Mouse (Mus musculus) testis, adult 2 months (tissue): ENCODE measurements around the gene Calm2. TPM values are rescaled to one million over a fixed set of nuclear protein-coding genes. Genes with fewer than 3 reads are reported as not detected.

Experiments
- H3K27ac ChIP-seq: fragments of 200-500 bp; 2 replicates; pipeline ENCODE4 v1.5.1; 2012; ENCODE audit warnings: low read depth, low read length; ENCODE audit not compliant: control insufficient read depth, insufficient read depth
- H3K27me3 ChIP-seq: fragments of 200-500 bp; 2 replicates; pipeline ENCODE4 v1.6.1; 2012; ENCODE audit warnings: mild to moderate bottlenecking, low read length, moderate library complexity; ENCODE audit not compliant: control insufficient read depth, insufficient read depth
- H3K36me3 ChIP-seq: fragments of 200-500 bp; 2 replicates; pipeline ENCODE4 v1.6.1; 2012; ENCODE audit warnings: mild to moderate bottlenecking, low read length; ENCODE audit not compliant: control insufficient read depth, insufficient read depth
- H3K4me1 ChIP-seq: fragments of 200-500 bp; 2 replicates; pipeline ENCODE4 v1.6.1; 2012; ENCODE audit warnings: low read length; ENCODE audit not compliant: control insufficient read depth, insufficient read depth
- H3K4me3 ChIP-seq: fragments of 200-500 bp; 2 replicates; pipeline ENCODE4 v1.5.1; 2012; ENCODE audit warnings: low read depth, mild to moderate bottlenecking, low read length, moderate library complexity, mixed read lengths; ENCODE audit not compliant: control insufficient read depth
- CTCF ChIP-seq: fragments of 200-500 bp; IDR thresholded peaks from 2 replicates; pipeline ENCODE4 v1.5.1; 2012; ENCODE audit warnings: low read depth, mild to moderate bottlenecking, inconsistent platforms, low read length, moderate library complexity; ENCODE audit not compliant: control insufficient read depth, insufficient read depth, insufficient replicate concordance
- POLR2A ChIP-seq: fragments of 200-500 bp; IDR thresholded peaks from 2 replicates; pipeline ENCODE4 v1.6.1; 2012; ENCODE audit warnings: low read depth, mild to moderate bottlenecking, inconsistent platforms, low read length, moderate library complexity; ENCODE audit not compliant: control insufficient read depth
- polyA plus RNA-seq: library from polyadenylated mRNA; depleted of rRNA; stranded (reverse); fragments of >200 nt; gene quantifications from 2 replicates; pipeline ENCODE4 v1.2.3, GENCODE M21; 2012

Calm2 gene
- polyA plus RNA-seq, 1 experiment: 245 TPM

DNA sequence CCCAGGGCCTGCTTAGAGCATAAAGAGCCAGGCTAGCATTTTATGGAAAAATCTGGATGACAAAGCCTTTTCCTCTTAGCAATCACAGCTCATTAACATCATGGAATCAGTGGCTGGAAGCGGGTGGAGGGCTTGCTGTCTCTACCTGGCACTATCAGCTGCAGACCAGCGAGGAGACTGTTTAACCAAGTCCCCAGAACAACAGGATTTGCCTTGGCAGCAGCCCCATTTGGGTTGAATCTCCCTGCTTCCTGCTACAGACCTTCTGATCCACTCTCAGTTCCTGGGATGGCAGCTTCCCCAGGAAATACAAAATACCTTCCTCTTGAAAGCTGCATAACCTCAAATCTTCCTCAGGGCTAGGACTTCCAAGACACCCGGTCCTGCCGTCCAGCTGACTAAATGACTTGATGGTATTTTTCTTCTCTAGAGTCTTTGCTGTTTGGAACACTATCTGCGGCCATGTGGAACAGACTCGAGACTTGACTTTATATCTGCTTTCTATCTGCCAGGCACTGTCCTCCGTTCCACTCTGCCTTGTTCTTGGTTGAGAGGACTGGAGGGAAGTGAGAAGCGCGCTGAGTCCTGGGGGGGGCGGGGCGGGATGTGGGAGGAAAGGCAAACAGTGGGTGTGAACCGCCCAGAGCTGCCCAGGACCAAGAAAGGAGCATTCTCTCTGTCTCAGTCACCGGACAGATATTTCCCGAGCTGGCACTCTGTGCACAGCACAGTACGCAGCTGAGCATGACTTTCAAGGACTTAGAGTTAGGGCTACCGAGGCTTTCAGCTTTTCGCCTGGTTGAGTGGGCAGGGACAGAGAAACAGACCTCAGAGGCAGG lies 12.4 kb upstream of the Calm2 start:
- Histone ChIP-seq H3K36me3 (no peaks in the 10 kb centered on the region), H3K27ac (peak overlapping the region; percentile 88), H3K4me3 (no peak overlapping the region), H3K4me1 (peaks cover 5% of the 10 kb centered on the region), H3K27me3 (no peaks in the 10 kb centered on the region)
- TF ChIP-seq CTCF: no peak
- TF ChIP-seq POLR2A: 0 out of 2 replicates have a peak, but pooled peaks have one; percentile 41

DNA sequence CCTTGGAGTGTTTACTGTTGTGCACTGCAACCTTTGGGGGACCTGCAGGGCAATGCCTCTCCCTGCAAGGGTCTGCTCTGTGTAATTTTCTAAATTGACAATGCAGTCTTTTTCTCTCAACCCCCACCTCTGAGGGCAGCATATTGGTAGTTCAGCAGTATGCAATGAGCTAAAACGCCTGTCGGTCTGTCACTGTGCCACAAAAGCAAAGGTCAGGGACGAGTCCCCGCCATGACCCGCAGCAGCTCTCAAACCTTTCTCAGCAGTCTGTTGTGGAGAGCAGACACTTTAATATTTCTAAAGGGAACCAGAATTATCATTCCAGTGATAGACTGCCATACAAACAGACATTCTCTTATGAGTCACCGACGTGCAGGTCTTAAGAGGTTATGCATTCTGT lies 11.2 kb upstream of the Calm2 start:
- Histone ChIP-seq H3K27me3 (no peaks in the 10 kb centered on the region), H3K4me3 (no peak overlapping the region), H3K36me3 (no peaks in the 10 kb centered on the region), H3K27ac (no peak overlapping the region), H3K4me1 (peaks cover 5% of the 10 kb centered on the region)
- TF ChIP-seq CTCF: no peak
- no peak for TF ChIP-seq POLR2A

- Histone ChIP-seq H3K36me3 (no peaks in the 10 kb centered on the region), H3K4me3 (no peak overlapping the region), H3K27me3 (no peaks in the 10 kb centered on the region), H3K4me1 (no peaks in the 10 kb centered on the region), H3K27ac (no peak overlapping the region)
- no peak for TF ChIP-seq CTCF
- TF ChIP-seq POLR2A: no peak
Measured at GRCm38 (mm10) chr17:87454121-87454520, 7.4 kb upstream of the Calm2 start.

DNA sequence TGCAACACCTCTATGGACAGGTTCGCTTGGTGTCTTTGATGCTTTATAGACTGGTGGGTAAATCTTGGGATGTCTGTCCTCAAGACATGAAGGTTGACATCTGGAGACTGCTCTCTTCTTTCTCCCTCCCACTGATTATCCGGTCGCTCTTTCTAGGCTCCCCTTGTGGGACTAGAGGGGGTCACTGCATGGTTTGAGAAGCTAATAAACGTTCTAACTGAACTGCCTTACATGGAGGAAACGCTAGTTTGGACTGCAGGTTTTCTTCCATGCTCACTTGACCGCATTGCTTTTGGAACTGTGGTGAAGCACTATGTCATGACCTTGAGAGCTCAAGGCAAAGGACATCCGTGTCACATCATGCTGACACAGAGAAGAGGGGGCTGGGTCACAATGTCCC lies 6.6 kb upstream of the Calm2 start:
- Histone ChIP-seq H3K4me3 (no peak overlapping the region), H3K27me3 (no peaks in the 10 kb centered on the region), H3K4me1 (no peaks in the 10 kb centered on the region), H3K27ac (no peak overlapping the region), H3K36me3 (no peaks in the 10 kb centered on the region)
- TF ChIP-seq CTCF (no peak), POLR2A (no peak)

GRCm38 (mm10) chr17:87448881-87449280 lies 2.1 kb upstream of the Calm2 start:
- Histone ChIP-seq H3K4me3 (no peak overlapping the region), H3K27ac (no peak overlapping the region), H3K27me3 (no peaks in the 10 kb centered on the region), H3K4me1 (peaks cover 2% of the 10 kb centered on the region; the same call in 1 of the 2 replicates), H3K36me3 (peaks cover 2% of the 10 kb centered on the region)
- no peak for TF ChIP-seq POLR2A
- no peak for TF ChIP-seq CTCF

GRCm38 (mm10) chr17:87448339-87448738 lies 1.6 kb upstream of the Calm2 start:
- peak overlapping the region; percentile 99 for H3K27ac ChIP-seq
- H3K27me3 ChIP-seq: no peaks in the 10 kb centered on the region
- H3K4me3 ChIP-seq: peak overlapping the region; percentile 84; the same call in 1 of the 2 replicates
- TF ChIP-seq CTCF: no peak
- TF ChIP-seq POLR2A: no peak
- peaks cover 2% of the 10 kb centered on the region; the same call in 1 of the 2 replicates for H3K4me1 ChIP-seq
- H3K36me3 ChIP-seq: peaks cover 2% of the 10 kb centered on the region

DNA sequence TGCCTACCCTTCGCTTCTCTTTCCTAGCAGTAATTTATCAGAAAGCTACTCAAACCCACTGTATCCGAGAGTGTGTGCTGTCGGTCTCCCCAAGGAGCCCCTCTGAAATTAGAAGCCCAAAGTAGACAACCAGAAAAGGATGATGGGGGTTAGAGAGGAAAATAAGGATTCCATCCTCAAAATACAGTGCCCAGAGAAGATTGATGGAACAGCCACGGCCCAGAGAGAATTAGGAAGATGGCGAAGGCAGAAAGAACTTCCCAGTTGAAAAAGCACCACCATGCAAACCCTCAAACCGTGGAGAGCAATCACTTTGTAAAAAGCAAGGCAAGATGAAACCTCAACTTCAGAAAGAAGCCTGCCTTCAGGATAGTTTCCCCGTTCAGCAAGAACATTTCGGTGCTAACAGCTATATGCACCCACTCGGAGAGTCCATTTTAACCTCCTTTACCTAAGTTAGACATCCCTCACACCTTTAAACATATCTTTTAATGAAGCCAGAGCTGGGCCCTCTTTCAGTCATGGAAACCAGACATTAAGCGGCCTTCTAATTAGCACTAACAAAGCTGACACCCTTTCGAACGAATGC lies 971 bp upstream of the Calm2 start:
- peaks cover 2% of the 10 kb centered on the region for H3K36me3 ChIP-seq
- peak overlapping the region; percentile 99 for H3K27ac ChIP-seq
- peak overlapping the region; percentile 84 for H3K4me3 ChIP-seq
- H3K27me3 ChIP-seq: no peaks in the 10 kb centered on the region
- H3K4me1 ChIP-seq: peaks cover 2% of the 10 kb centered on the region; the same call in 1 of the 2 replicates
- TF ChIP-seq CTCF: no peak
- no peak for TF ChIP-seq POLR2A
